Mouse (Mus musculus) CD4-positive, CD25-positive, alpha-beta regulatory T cell, adult 2 months (primary cell): ENCODE results near the gene Aqp5.

Experiments
- DNase-seq: peaks from one replicate; pipeline ENCODE4 v3.0.0-alpha.2; 2012; ENCODE audit warnings: low read depth, low spot score

Aqp5 gene

GRCm38 (mm10) chr15:99590429-99591084 lies at the start of gene Aqp5:
TSS of gene Aqp5 (plus strand) at chr15:99590782.
- DNase-seq: no peak

- DNase-seq: no peak
Observed at GRCm38 (mm10) chr15:99544047-99544446, 46.5 kb upstream of the Aqp5 start.

DNA sequence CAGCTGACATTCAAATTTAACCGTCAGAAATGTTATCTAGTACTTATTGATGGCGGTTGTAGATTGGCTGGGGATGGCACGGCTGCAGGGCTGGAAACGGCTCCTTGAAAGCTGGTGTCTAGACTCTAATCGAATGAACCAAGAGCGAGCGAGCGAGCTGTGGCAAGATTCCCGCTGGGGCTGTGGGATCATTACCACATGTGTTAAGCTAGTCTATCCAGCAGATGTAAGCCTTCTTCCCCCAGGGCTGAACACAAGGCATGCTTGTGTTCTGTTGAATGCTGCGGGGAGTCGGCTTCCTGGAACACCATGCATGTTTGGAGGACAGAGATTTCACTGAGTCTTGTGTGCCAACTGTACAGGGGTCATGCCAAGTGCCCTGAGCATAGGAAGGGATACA lies 44.0 kb upstream of the Aqp5 start:
- DNase-seq: no peak

- no peak for DNase-seq
Observed at GRCm38 (mm10) chr15:99547732-99548131, 42.9 kb upstream of the Aqp5 start.

DNA sequence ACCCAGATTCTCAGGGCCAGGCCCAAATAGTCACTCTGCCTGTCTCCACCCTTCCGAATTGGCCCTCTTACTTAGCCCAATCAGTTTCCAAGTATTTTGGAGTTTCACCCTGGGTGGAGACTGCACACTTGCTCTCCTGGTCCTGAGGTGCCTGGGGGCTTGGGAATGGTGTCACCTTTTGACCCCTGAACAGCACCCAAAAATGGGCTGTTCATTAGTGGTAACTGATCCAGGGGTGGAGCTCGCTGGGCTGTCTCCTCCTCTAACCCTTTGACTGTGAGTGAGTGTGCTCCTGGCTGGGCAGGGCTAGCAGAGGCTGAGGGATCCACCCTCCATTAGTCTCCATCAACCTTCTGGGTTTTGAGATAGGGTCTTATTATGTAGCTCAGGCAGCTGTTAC lies 40.7 kb upstream of the Aqp5 start:
- DNase-seq: no peak

DNA sequence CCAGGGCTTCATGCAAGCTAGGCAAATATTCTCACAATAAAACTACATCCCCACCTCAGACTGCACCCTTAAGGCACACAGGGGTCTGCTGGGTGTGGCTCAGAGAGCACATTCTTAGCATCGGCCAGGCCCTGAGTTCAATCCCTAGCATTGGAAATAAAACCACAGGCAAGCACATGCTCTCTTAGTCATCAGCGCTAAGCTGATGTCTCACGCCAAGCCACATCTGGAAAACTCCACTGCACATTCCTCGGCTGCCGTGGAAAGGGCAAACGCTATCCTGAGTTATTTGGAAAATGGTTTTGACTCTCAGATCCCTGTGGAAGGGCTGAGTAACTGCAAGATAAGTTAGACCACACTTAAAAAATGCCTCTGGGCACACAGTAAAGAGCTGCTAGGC lies 36.8 kb upstream of the Aqp5 start:
- no peak for DNase-seq

DNA sequence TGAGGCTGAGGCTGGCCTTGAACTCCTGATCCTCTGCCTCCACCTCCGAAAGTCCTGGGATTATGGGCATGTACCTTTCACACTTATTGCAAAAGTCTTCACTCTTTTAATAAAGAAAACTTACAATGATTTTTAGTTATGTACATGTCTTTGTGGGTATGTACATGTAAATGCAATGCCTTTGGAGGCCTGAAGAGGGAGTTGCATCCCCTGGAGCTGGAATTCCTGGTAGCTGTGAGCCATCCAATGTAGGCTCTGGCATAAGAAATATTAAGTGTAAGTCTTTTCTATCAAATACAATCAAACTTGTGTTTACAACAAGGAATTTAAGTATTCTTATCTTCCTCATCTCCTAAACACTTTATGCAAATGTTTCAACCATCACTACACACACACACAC lies 31.6 kb upstream of the Aqp5 start:
- no peak for DNase-seq

DNA sequence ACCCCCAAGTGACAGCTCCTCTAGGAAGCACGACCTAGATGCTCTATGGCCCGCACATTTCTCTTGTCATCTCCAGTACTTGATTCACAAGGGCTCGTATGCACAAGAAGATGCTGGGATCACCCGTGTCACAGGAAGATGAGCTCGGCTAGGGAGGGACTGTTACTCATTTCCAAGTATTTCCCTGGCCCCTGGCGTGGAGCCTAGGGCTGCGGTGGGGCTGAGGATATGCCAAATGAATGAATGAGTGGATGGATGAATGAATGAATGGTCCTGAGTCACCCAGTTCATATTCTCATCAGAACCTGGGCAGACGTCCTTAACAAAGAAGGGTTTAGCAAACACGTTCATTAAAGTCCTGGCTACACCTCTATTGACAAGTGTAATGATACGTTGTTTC lies 30.3 kb upstream of the Aqp5 start:
- no peak for DNase-seq

DNA sequence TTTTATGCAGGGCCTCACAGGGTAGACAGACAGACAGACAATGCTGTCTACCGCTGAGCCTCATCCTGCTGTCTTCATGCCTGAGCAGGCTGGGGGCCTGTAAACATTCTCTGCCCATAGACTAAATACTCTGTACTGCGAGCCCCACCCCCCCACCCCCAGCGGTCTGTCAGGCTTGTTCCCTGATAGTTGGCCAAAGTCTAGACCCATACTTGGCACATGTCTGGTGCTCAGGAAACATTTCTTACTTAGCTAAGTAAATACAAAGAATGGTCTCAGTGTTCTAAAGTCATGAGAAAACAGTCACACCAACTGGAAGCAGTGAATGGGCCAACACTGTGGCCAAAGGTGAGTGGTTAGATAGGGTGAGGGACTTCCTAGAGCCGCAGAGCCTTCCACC lies 23.2 kb upstream of the Aqp5 start:
- no peak for DNase-seq

- DNase-seq: no peak
Observed at GRCm38 (mm10) chr15:99568682-99569081, 21.9 kb upstream of the Aqp5 start.

DNA sequence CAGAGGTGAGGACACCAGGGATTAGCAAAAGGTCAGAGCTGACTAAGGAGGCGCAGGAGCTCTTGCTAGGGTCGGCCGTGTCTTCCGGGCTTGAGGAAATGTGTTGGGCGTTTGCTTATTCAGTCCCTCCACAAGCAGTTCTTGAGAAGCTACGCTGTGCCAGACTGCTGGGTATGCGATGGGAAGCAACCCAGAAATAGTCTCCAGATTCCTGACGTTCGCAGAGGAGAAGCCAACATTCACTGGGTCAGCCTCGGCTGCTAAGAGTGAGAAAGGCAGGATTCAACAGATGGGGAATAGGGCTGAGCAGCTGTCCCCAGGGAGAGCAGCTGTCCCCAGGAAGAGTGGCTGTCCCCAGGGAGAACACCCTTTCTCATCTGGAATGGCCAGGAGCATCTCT lies 21.5 kb upstream of the Aqp5 start:
- DNase-seq: no peak

DNA sequence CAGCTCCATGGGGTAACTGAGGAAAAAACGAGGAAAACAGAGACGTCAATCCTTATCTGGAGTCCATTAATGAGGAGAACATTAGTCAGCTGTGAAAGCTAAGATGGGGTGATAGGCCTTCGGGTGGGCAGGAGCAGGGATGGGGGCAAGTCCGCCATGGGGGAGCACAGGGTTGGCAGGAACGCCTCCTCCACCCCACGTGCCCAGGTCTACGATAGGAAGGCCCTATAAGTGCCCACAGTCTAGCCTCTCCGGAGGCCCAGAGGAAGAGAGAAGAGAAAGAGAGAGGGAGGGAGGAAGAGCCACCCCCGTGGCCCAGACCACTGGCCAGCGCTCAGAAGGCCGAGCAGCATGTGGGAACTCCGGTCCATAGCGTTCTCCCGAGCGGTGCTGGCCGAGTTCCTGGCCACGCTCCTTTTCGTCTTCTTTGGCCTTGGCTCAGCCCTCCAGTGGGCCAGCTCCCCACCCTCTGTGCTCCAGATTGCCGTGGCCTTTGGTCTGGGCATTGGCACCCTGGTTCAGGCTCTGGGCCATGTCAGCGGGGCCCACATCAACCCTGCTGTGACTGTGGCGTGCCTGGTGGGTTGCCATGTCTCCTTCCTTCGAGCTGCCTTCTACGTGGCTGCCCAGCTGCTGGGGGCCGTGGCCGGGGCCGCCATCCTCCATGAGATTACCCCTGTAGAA lies 11.6 kb upstream of the Aqp5 start, which contains the start of gene Aqp2:
Aqp2 (plus strand) TSS at position 254 of the 684 bp plus-strand sequence.
- no peak for DNase-seq

DNA sequence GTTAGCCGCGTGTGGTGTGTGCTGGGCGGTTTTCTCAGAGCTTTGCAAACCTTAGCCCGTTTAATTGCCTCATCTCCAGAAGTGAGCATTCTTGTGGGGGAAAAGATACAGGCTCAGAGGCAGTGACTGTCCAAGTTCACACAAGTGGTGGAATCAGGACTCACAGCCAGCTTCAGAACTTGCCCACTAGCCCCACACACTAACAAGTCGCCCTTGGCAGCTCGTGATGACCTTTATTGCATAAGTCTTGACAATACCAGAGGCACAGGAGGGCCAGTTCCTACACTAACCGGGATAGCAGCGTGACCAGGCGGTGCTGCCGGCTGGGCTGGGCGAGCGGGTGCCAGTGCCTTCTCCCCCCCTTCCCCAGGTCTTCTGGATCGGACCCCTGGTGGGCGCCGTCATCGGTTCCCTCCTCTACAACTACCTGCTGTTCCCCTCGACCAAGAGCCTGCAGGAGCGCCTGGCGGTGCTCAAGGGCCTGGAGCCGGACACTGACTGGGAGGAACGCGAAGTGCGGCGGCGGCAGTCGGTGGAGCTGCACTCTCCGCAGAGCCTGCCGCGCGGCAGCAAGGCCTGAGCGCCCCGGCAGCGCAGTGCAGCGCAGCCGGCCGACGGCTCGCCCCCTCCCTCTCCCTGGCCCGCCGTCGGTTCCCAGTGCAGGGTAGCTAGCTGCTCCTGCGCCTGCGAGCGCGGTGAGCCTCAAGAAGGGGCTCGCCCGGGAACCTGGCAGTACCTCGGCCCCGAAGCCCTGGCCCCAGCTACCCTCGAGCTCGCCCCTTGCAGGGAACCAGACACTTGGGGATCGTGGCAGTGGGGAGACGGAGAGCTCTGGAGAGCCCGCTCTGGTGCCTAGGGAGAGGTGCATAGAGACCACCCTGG lies 6.9 kb upstream of the Aqp5 start:
- no peak for DNase-seq

DNA sequence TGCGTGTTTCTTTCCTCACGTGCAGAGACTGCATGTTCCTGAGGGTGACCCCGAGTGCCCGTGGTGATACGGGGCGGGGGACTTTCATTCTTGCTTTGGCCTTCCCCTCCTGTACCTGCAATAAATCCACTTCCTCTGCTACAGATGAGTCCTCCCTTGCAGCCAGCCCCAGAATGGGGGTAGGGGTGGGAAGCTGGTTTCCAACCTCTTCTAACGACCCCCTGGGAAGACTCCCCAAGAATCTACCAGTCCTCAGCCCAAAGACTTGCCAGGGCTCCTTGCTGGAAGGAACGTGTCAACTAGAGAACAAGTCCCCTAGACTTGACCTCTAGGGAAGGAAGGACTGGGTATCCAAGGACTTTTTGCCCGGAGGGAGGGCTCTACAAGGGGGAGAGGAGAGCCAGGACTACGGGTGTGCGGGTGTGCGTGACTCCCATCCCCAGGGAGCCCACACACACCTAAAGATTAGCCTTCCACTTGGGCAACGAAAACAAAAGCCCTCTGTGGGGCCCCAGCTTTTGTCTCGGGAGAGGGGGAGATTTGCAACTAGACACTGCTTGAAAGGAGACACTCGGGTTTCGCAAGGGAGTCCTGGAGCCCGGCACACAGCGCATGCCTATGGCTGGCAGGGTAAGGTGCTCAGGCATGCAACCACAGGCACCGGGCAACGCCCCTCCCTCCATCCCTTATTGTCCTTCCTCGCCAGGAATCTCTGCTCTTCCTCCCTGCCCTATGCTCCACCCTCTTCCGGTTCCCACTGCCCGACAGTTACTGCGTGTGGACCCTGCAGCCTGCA lies 6.0 kb upstream of the Aqp5 start:
- DNase-seq: no peak

GRCm38 (mm10) chr15:99585741-99586140 lies 4.8 kb upstream of the Aqp5 start:
- no peak for DNase-seq

GRCm38 (mm10) chr15:99586525-99586924 lies 4.1 kb upstream of the Aqp5 start:
- DNase-seq: no peak

DNA sequence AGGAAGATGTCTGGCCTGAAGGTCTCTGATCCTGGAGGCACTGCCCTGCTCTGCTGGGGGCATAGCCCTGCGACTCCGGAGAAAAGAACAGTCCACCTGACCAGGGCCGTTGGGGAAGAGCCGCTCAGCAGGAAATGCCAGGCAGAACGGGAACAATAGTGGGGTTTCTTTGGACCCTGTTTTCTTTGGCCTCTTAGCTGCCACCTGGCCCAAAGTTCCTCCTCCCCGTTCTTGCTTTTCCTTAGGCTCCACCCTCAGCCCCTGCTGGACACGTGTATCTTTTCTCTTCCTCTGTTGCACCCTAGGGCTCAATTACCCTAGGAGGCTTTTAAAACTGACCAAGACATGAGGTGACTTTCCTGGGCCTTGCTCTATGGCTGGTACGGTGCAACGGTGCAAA lies 1.3 kb upstream of the Aqp5 start:
- DNase-seq: no peak

DNA sequence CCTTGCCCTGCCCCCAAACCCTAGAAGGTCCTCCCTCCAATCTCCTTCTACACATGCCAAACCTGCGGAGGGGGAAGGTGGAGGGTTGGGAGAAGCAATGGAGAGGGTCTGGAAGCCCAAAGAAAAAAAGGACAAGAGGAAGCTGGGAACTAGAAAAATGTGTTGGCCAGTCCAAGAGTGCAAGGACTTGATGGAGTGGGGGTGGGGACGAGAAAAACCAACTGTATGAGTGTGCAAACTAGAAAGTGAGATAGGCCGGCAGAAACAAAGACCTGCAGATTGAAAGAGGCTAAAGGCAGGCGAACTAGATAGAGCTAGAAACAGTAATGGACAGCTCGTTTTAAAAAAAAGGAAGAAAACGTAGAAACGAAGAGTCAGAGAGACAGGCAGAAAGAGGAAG lies 878 bp upstream of the Aqp5 start:
- DNase-seq: no peak

DNA sequence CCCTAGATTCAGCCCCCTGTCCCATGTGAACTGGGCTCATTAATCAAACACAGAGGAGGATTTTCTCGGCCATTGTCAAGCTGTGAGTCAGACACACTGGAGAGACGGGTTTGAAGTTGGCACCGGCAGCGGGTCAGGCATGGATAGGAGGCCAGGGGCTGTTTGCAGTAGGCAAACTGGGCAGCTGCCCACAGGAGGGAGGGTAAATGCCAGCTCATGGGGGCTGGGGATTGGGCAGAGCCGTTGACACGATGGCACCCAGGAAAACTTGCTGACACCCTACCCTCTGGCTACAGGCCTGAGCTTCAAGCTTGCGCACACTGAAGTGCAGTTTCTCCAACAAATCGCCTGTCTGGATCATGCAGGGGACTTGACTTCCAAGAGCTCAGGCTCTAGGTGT lies 1.6 kb downstream of the Aqp5 start:
- no peak for DNase-seq

DNA sequence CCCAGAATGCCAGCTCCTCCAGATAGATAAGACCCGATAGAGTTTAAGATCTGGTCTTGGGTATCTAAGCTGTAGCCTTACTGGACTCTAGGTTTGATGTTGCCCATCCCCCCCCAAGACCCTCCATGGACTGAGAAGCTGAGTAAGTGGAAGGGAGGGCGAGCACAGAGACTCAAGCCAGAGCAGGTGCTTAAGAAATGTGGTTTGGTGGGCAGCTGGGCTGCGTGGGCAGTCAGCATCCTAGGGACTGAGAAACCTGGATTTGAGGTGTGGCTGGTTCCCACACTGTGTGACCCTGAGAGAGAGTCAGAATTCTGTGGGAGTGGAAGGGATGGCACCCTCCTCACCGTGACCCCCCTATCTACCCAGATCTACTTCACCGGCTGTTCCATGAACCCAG lies 2.3 kb downstream of the Aqp5 start:
- DNase-seq: no peak

- DNase-seq: no peak
Observed at GRCm38 (mm10) chr15:99594951-99595350, 4.4 kb downstream of the Aqp5 start.
